Mouse (Mus musculus): ENCODE results near the gene Rtl4. TPM values are rescaled to one million over a fixed set of nuclear protein-coding genes. Genes with fewer than 3 reads are reported as not detected.

Rtl4 gene
- polyA plus RNA-seq, 2 experiments, result 0.26 to 0.81 TPM

DNA sequence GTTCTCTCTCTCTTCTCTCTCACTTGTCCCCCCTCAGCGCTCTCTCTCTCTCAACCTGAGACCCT is 733 bp upstream of the Rtl4 start, which contains the start of gene Trpc5:
Gene Trpc5 (minus strand): TSS at position 39 of the 65 bp plus-strand sequence.
- Histone ChIP-seq H3K9ac (replicated peaks) (no peak within 1 kb of the TSS), H3K27ac (no peak within 1 kb of the TSS), H3K36me3 (replicated peaks; ENCODE audit: control insufficient read depth, insufficient read depth, low read depth) (no peaks in the 10 kb centered on the region), H3K27me3 (ENCODE audit: control insufficient read depth, insufficient read depth, low read length) (peaks cover 5% of the 10 kb centered on the region), H3K9me3 (ENCODE audit: control insufficient read depth, low read length) (no peaks in the 10 kb centered on the region), H3K4me1 (replicated peaks; ENCODE audit: control insufficient read depth in 2 of 2, insufficient read depth in 2 of 2, low read length in 1 of 2) (no peaks in the 10 kb centered on the region), H3K4me2 (ENCODE audit: low read depth) (peak within 1 kb of the TSS; percentile 22; the same call in 1 of the 2 replicates), H3K4me3 (ENCODE audit: insufficient read depth in 1 of 2, low read depth in 2 of 2, low read length in 2 of 2) (peak within 1 kb of the TSS; percentile 33 to 51)
- TF ChIP-seq EP300 (IDR thresholded peaks at IDR 0.05; ENCODE audit: low read depth) (no peak), CTCF (IDR thresholded peaks at IDR 0.05; ENCODE audit: low read depth) (no peak)
- ATAC-seq (ENCODE audit: insufficient read depth) (no peak), DNase-seq (ENCODE audit: low read depth in 3 of 3, low spot score in 3 of 3) (no peak)
- 0% methylated on average over 1 of the region's 1 CpGs for WGBS (ENCODE audit: insufficient replicate concordance)

DNA sequence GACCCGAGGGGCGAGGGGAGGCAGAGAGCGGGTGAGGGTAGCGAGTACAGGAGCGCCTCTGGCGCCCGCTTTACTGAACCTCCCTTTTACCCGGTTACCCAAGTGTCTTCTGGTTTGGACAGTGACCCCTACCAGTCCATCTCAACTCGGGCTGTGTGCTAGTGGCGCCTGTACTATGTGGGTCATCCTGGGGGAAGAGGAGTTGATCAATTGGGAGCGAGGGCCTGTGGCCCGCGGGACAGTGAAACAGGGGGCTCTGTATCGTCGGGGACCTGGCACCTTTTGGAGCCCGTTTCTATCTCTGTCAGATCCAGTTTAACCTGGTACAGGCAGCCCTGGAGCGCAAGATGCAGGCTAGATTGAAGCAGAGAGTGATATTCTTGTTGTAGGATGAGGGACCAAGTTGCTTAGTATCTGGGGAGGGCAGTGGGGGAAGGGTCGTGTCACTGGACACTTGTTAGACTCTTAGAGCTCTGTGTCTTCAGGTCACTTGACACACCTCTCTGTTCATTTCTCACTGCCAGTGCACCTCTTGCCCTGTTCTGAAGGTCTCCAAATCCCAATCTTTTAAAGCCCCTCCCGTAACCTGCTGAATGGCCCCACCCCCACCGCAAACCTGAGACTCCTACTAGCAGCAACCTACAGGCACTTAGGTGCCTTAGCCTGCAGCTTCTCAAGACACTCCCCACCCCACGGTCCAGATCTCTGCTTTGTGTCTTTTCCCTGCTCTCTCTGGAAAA is 582 bp downstream of the Rtl4 start:
- Histone ChIP-seq H3K36me3 (replicated peaks; ENCODE audit: control insufficient read depth, insufficient read depth, low read depth) (no peaks in the 10 kb centered on the region), H3K4me3 (ENCODE audit: insufficient read depth in 1 of 2, low read depth in 2 of 2, low read length in 2 of 2) (peak overlapping the region; percentile 33 to 51), H3K27me3 (ENCODE audit: control insufficient read depth, insufficient read depth, low read length) (peaks cover 5% of the 10 kb centered on the region), H3K4me1 (replicated peaks; ENCODE audit: control insufficient read depth in 2 of 2, insufficient read depth in 2 of 2, low read length in 1 of 2) (no peaks in the 10 kb centered on the region), H3K9me3 (ENCODE audit: control insufficient read depth, low read length) (no peaks in the 10 kb centered on the region), H3K9ac (replicated peaks) (no peak overlapping the region), H3K27ac (no peak overlapping the region), H3K4me2 (ENCODE audit: low read depth) (peak overlapping the region; percentile 18; the same call in 1 of the 2 replicates)
- ATAC-seq (ENCODE audit: insufficient read depth) (no peak), DNase-seq (ENCODE audit: low read depth in 3 of 3, low spot score in 3 of 3) (no peak)
- 16% methylated on average over 19 of the region's 21 CpGs for WGBS (ENCODE audit: insufficient replicate concordance)
- TF ChIP-seq EP300 (IDR thresholded peaks at IDR 0.05; ENCODE audit: low read depth), result no peak
- TF ChIP-seq CTCF (IDR thresholded peaks at IDR 0.05; ENCODE audit: low read depth), result no peak

DNA sequence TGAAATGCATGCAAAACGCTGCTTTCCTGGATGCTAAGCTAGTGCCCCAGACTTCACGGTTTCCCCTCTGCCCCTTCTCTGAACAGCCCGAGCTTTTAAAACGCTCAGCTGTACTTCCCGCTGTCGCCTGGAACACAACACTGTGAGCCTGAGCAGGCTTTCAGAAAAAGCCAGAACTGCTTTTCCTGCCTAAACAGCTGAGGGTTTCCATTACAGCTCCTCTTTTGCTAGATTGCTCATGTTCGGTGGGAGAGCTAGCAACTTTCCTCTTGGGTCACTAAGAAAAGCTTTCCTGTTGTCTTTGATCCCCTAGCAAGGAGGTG is 1.1 kb downstream of the Rtl4 start:
- no peak for TF ChIP-seq EP300 (IDR thresholded peaks at IDR 0.05; ENCODE audit: low read depth)
- TF ChIP-seq CTCF (IDR thresholded peaks at IDR 0.05; ENCODE audit: low read depth), result no peak
- DNase-seq (ENCODE audit: low read depth in 3 of 3, low spot score in 3 of 3) (no peak), ATAC-seq (ENCODE audit: insufficient read depth) (no peak)
- Histone ChIP-seq H3K4me1 (replicated peaks; ENCODE audit: control insufficient read depth in 2 of 2, insufficient read depth in 2 of 2, low read length in 1 of 2) (no peaks in the 10 kb centered on the region), H3K27ac (no peak overlapping the region), H3K9ac (replicated peaks) (no peak overlapping the region), H3K27me3 (ENCODE audit: control insufficient read depth, insufficient read depth, low read length) (peaks cover 5% of the 10 kb centered on the region), H3K4me2 (ENCODE audit: low read depth) (no peak overlapping the region), H3K36me3 (replicated peaks; ENCODE audit: control insufficient read depth, insufficient read depth, low read depth) (no peaks in the 10 kb centered on the region), H3K9me3 (ENCODE audit: control insufficient read depth, low read length) (no peaks in the 10 kb centered on the region), H3K4me3 (ENCODE audit: insufficient read depth in 1 of 2, low read depth in 2 of 2, low read length in 2 of 2) (peak overlapping the region in 1 of 2 experiments; percentile 9; a peak in 1 of 4 replicates)
- 10% methylated on average over 7 of the region's 7 CpGs for WGBS (ENCODE audit: insufficient replicate concordance)

DNA sequence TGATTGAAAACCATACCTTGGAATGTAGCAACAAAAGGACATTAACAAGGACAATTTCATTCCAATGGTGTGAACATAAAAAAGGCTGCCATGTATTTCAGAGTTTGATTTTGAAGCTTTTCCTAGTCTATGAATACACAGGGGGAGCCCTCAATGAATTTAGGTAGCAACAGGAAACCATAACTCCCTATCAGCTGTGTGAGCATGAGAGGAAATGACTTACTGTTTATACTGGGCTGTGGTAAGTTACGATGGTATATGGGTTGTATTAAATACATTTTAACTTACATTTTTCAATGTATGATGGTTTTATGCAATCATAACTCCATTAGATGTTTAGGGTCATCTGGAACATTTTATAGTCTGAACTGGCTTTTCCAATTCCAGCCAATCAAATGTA is 27.6 kb downstream of the Rtl4 start:
- ATAC-seq (ENCODE audit: insufficient read depth), result no peak
- Histone ChIP-seq H3K4me2 (ENCODE audit: low read depth) (no peak overlapping the region), H3K9ac (replicated peaks) (no peak overlapping the region), H3K27ac (no peak overlapping the region), H3K36me3 (replicated peaks; ENCODE audit: control insufficient read depth, insufficient read depth, low read depth) (no peaks in the 10 kb centered on the region), H3K4me1 (replicated peaks; ENCODE audit: control insufficient read depth in 2 of 2, insufficient read depth in 2 of 2, low read length in 1 of 2) (no peaks in the 10 kb centered on the region), H3K4me3 (ENCODE audit: insufficient read depth in 1 of 2, low read depth in 2 of 2, low read length in 2 of 2) (no peak overlapping the region), H3K27me3 (ENCODE audit: control insufficient read depth, insufficient read depth, low read length) (no peaks in the 10 kb centered on the region), H3K9me3 (ENCODE audit: control insufficient read depth, low read length) (no peaks in the 10 kb centered on the region)
- no peak for TF ChIP-seq EP300 (IDR thresholded peaks at IDR 0.05; ENCODE audit: low read depth)
- TF ChIP-seq CTCF (IDR thresholded peaks at IDR 0.05; ENCODE audit: low read depth), result no peak
- DNase-seq (ENCODE audit: low read depth in 3 of 3, low spot score in 3 of 3), result no peak
- WGBS (ENCODE audit: insufficient replicate concordance), result 38% methylated on average over 1 of the region's 1 CpGs

GRCm38 (mm10) chrX:144747528-144748049 is 58.9 kb downstream of the Rtl4 start:
- H3K36me3 ChIP-seq (replicated peaks; ENCODE audit: control insufficient read depth, insufficient read depth, low read depth), result no peaks in the 10 kb centered on the region
- 30% methylated on average over 3 of the region's 3 CpGs for WGBS (ENCODE audit: insufficient replicate concordance)
- no peak overlapping the region for H3K9ac ChIP-seq (replicated peaks)
- H3K9me3 ChIP-seq (ENCODE audit: control insufficient read depth, low read length), result no peaks in the 10 kb centered on the region
- no peaks in the 10 kb centered on the region for H3K4me1 ChIP-seq (replicated peaks; ENCODE audit: control insufficient read depth in 2 of 2, insufficient read depth in 2 of 2, low read length in 1 of 2)
- no peaks in the 10 kb centered on the region for H3K27me3 ChIP-seq (ENCODE audit: control insufficient read depth, insufficient read depth, low read length)
- no peak for DNase-seq (ENCODE audit: low read depth in 3 of 3, low spot score in 3 of 3)
- ATAC-seq (ENCODE audit: insufficient read depth), result no peak
- no peak overlapping the region for H3K4me2 ChIP-seq (ENCODE audit: low read depth)
- H3K4me3 ChIP-seq (ENCODE audit: insufficient read depth in 1 of 2, low read depth in 2 of 2, low read length in 2 of 2), result no peak overlapping the region
- no peak overlapping the region for H3K27ac ChIP-seq
- TF ChIP-seq CTCF (IDR thresholded peaks at IDR 0.05; ENCODE audit: low read depth) (no peak), EP300 (IDR thresholded peaks at IDR 0.05; ENCODE audit: low read depth) (no peak)

Measured in liver, embryonic 14.5 days (tissue).